Mouse (Mus musculus): ENCODE measurements at regions not wholly inside any gene's neighbourhood (a gene's known extent, or its start where the extent isn't known, plus 50 kb on each side); places are given as distances from the start of the nearest gene placed in this dataset.
A peak's percentile ranks its signal among the peaks of the same experiment; 100 is the strongest.

GRCm38 (mm10) chr1:98192671-98193070 lies 97.2 kb upstream of the Pam start:
- no peak for DNase-seq (ENCODE audit: low spot score)

- no peak for DNase-seq (ENCODE audit: low spot score)
Measured at GRCm38 (mm10) chr1:98192044-98192484, 96.6 kb upstream of the Pam start.

- DNase-seq (ENCODE audit: low spot score): no peak
Measured at GRCm38 (mm10) chr1:98191331-98191730, 95.9 kb upstream of the Pam start.

GRCm38 (mm10) chr1:98190741-98191140 lies 95.3 kb upstream of the Pam start:
- no peak for DNase-seq (ENCODE audit: low spot score)

- DNase-seq (ENCODE audit: low spot score): no peak
Measured at GRCm38 (mm10) chr1:98189991-98190471, 94.6 kb upstream of the Pam start.

GRCm38 (mm10) chr1:98180372-98180771 lies 84.9 kb upstream of the Pam start:
- DNase-seq (ENCODE audit: low spot score): no peak

GRCm38 (mm10) chr1:98179030-98179429 lies 83.6 kb upstream of the Pam start:
- peak; percentile 42 for DNase-seq (ENCODE audit: low spot score)

- DNase-seq (ENCODE audit: low spot score): no peak
Measured at GRCm38 (mm10) chr1:98174811-98175132, 79.3 kb upstream of the Pam start.

GRCm38 (mm10) chr1:98173907-98174810 lies 78.7 kb upstream of the Pam start:
- DNase-seq (ENCODE audit: low spot score): no peak

- no peak for DNase-seq (ENCODE audit: low spot score)
Measured at GRCm38 (mm10) chr1:98173431-98173830, 78.0 kb upstream of the Pam start.

GRCm38 (mm10) chr1:98171291-98171690 lies 75.8 kb upstream of the Pam start:
- no peak for DNase-seq (ENCODE audit: low spot score)

- no peak for DNase-seq (ENCODE audit: low spot score)
Measured at GRCm38 (mm10) chr1:98169352-98169751, 73.9 kb upstream of the Pam start.

GRCm38 (mm10) chr1:98167800-98168199 lies 72.4 kb upstream of the Pam start:
- no peak for DNase-seq (ENCODE audit: low spot score)

- no peak for DNase-seq (ENCODE audit: low spot score)
Measured at GRCm38 (mm10) chr1:98162639-98162927, 67.1 kb upstream of the Pam start.

GRCm38 (mm10) chr1:98161882-98162638 lies 66.6 kb upstream of the Pam start:
- DNase-seq (ENCODE audit: low spot score): no peak

- no peak for DNase-seq (ENCODE audit: low spot score)
Measured at GRCm38 (mm10) chr1:98158969-98159368, 63.5 kb upstream of the Pam start.

GRCm38 (mm10) chr1:98147361-98147760 lies 51.9 kb upstream of the Pam start:
- no peak for DNase-seq (ENCODE audit: low spot score)
